Mouse (Mus musculus): ENCODE results near the gene Tmem35b.

Gene Tmem35b

DNA sequence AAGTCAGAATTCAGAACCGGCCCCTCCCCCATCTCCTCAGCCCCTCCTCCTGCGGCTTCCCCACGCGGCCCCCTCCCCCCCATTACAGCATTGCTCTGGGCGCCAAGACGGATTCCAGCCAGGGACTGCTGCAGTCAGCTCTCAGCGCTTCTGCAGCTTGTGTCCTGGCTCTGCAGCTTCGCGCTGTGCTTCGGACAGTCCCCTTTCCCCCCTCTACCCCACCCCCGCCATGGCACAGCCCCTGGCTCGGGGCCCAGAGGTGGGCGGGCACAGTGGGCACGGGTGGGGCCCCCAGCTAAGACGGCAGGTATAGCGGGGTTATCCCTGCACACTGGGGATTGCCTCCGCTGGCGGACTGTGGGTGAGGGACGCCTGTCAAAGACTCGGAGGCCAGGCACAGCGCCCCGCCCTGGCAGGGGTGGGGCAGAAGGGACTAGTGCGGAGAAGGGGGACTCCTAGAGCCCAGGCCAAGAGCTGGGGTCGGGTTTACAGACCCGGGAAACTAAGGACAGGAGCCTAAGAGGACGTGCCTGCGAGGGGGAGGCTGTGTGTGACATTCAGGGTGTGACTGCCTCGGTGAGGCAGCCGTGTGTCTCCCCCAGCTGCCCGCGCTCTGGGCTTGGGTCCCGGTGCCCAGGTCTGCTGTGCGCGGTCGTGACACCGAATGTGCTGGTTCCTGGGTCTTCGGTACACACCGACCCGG is 44.9 kb downstream of the Tmem35b start:
- DNase-seq (ENCODE audit: extremely low spot score, low read depth, low spot score): no peak

- no peak for DNase-seq (ENCODE audit: extremely low spot score, low read depth, low spot score)
These were observed 45.4 kb downstream of the Tmem35b start, which contains the start of gene Dlgap3 for GRCm38 (mm10) chr4:127168914-127169345. Dlgap3 (plus strand) TSS chr4:127169204.

DNA sequence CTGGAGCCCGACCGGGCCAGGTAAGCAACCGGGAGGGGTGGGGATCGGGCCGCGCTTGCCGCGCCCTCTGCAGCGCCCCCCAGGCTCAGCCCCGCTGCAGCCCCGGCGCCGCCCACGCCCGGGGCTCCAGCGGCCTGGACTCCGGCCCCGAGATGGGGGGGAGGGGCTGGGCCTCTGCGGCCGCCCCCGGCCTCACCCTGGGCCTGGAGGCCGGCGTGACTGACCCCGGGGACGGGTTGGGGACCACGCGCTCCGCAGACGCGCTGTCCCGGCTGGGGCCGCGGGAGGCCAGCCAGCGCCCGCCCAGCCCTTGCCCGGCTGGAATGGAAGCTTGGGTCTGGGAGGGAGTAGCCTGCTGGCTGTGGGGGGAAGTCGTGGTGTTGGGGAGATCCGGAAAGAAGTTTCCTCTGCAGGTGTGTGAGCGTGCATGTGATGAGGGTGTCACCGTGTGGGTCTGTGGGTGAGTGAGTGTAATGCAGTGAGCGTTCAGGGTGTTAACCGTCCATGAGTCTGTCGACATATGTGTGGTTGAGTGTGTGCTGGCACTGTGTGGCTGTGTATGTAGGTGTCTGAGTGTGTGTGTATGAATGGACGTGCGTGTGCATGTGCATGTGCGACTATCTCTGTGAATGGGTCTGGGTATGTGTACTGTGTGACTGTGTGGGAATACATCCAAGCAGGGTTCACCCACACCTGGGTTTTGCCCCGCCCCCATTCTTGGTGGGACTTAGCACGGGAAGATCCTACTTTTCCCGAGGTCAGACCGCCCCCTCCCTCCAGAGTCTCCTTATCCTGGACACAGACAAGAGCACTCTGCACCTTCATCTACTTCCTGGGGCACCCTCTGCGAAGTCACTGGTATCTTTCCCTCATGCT is 46.1 kb downstream of the Tmem35b start:
- DNase-seq (ENCODE audit: extremely low spot score, low read depth, low spot score): no peak

GRCm38 (mm10) chr4:127170866-127171265 is 47.4 kb downstream of the Tmem35b start:
- DNase-seq (ENCODE audit: extremely low spot score, low read depth, low spot score): no peak

- DNase-seq (ENCODE audit: extremely low spot score, low read depth, low spot score): no peak
These were observed 47.9 kb downstream of the Tmem35b start for GRCm38 (mm10) chr4:127171341-127171905.

- no peak for DNase-seq (ENCODE audit: extremely low spot score, low read depth, low spot score)
These were observed 48.6 kb downstream of the Tmem35b start for GRCm38 (mm10) chr4:127172119-127172518.

GRCm38 (mm10) chr4:127172614-127173013 is 49.1 kb downstream of the Tmem35b start:
- no peak for DNase-seq (ENCODE audit: extremely low spot score, low read depth, low spot score)

DNA sequence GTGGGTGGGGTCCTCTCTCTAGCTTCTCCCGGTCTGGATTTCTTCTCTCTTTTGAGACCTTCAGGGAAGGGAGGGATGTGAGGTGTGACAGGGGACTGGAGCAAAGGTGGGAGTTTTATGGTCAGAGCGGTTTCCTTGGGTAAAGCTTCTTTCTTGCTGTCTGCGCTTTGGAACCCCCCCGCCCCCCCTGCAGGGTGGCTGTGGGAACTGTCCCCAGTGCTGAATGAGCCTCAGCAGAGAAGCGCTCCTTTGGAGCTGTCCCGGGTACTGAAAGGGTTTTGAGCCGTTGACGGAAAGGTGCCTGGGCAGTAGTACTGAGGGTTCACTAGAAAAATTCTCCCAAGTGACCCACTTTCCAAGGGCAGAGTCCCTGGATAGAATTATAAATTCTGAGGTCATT is 50.0 kb downstream of the Tmem35b start:
- peak; percentile 60 for DNase-seq (ENCODE audit: extremely low spot score, low read depth, low spot score)

GRCm38 (mm10) chr4:127174075-127174899 is 50.8 kb downstream of the Tmem35b start:
- no peak for DNase-seq (ENCODE audit: extremely low spot score, low read depth, low spot score)

DNA sequence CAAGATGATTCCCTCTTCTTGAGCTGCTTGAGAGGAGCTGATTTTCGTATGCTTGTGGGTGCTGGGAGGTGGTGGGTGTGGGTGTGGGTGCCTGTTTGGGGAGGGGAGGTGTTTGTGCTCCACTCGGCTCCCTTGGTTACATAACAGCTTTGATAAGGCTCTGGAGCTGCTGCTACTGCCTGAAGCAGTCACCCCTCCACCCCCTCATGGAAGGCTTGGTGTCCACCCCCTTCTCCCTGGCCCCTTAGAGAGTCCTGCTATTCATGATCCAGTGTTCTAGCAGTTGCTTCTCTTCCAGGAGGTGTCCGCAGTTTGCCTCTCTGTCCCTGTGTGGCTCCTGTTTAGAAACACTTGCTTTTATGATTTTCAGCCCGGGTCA is 51.4 kb downstream of the Tmem35b start:
- no peak for DNase-seq (ENCODE audit: extremely low spot score, low read depth, low spot score)

- DNase-seq (ENCODE audit: extremely low spot score, low read depth, low spot score): no peak
These were observed 54.5 kb downstream of the Tmem35b start for GRCm38 (mm10) chr4:127177961-127178360.

DNA sequence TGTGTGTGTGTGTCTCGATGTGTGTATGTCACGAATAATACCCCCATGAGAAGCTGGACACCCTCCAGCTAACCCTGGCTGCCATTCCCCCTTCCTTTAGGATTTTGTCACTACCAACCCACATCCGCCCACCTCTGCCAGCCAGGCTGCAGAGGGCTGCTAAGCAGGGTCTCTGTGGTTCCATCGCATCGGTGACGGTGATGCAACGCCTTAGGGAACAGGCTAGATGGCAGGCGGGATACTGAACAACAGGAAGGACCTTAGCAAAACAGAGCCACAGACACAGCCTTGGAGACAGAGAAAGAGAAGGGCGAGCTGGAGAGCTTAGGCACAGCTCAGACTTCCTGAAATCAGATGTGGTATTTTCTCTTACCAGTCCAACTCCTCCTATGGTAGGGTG is 55.2 kb downstream of the Tmem35b start:
- DNase-seq (ENCODE audit: extremely low spot score, low read depth, low spot score): no peak
